Mouse (Mus musculus): ENCODE results near the gene Gstp2. TPM values are rescaled to one million over a fixed set of nuclear protein-coding genes. Genes with fewer than 3 reads are reported as not detected.

Gene Gstp2
- polyA plus RNA-seq, 1 experiment from 2014 or later = 6.4 TPM

GRCm38 (mm10) chr19:4000949-4001525 lies 44.8 kb downstream of the Gstp2 start:
- Histone ChIP-seq H3K4me3 (ENCODE audit: low read depth, low read length) (peak overlapping the region; percentile 80), H3K9ac (replicated peaks) (peak overlapping the region; percentile 83), H3K36me3 (replicated peaks; ENCODE audit: insufficient read depth, low read length) (0 out of 2 replicates have a peak, but pooled peaks cover 6% of the 10 kb centered on the region), H3K27me3 (ENCODE audit: insufficient read depth, low read length) (no peaks in the 10 kb centered on the region), H3K27ac (ENCODE audit: low read depth) (peak overlapping the region; percentile 97), H3K4me1 (ENCODE audit: insufficient read depth) (peaks cover 14% of the 10 kb centered on the region), H3K4me2 (ENCODE audit: low read depth, low read length) (peak overlapping the region; percentile 100), H3K9me3 (ENCODE audit: low read length) (no peaks in the 10 kb centered on the region)
- 25% methylated on average over 17 of the region's 17 CpGs for WGBS (ENCODE audit: insufficient replicate concordance)
- ATAC-seq (peak; percentile 3; the same call in 1 of the 2 replicates), DNase-seq (no peak)
- TF ChIP-seq CTCF (IDR thresholded peaks at IDR 0.05; ENCODE audit: low read depth) (no peak), EP300 (IDR thresholded peaks at IDR 0.05; ENCODE audit: low read depth) (no peak)

GRCm38 (mm10) chr19:4000119-4000900 lies 45.5 kb downstream of the Gstp2 start, which contains the start of the genes Nudt8 and Gm49405:
TSS of gene Nudt8 (plus strand) at chr19:4000580.
TSS of gene Gm49405 (plus strand) at chr19:4000626.
- Histone ChIP-seq H3K27me3 (ENCODE audit: insufficient read depth, low read length) (no peaks in the 10 kb centered on the region), H3K9ac (replicated peaks) (peak within 1 kb of the TSS; percentile 83), H3K36me3 (replicated peaks; ENCODE audit: insufficient read depth, low read length) (0 out of 2 replicates have a peak, but pooled peaks cover 4% of the 10 kb centered on the region), H3K9me3 (ENCODE audit: low read length) (no peaks in the 10 kb centered on the region), H3K4me1 (ENCODE audit: insufficient read depth) (peaks cover 14% of the 10 kb centered on the region), H3K27ac (ENCODE audit: low read depth) (peak within 1 kb of the TSS; percentile 97), H3K4me3 (ENCODE audit: low read depth, low read length) (peak within 1 kb of the TSS; percentile 80), H3K4me2 (ENCODE audit: low read depth, low read length) (peak within 1 kb of the TSS; percentile 100)
- TF ChIP-seq EP300 (IDR thresholded peaks at IDR 0.05; ENCODE audit: low read depth) = no peak
- peak; percentile 93 for TF ChIP-seq CTCF (IDR thresholded peaks at IDR 0.05; ENCODE audit: low read depth)
- WGBS (ENCODE audit: insufficient replicate concordance) = under 1% methylated on average over 64 of the region's 64 CpGs
- peak; percentile 92 for ATAC-seq
- peak; percentile 97 for DNase-seq

- ATAC-seq (no peak), DNase-seq (no peak)
- no peak overlapping the region for H3K4me3 ChIP-seq (ENCODE audit: low read depth, low read length)
- H3K9me3 ChIP-seq (ENCODE audit: low read length) = no peaks in the 10 kb centered on the region
- no peaks in the 10 kb centered on the region for H3K36me3 ChIP-seq (replicated peaks; ENCODE audit: insufficient read depth, low read length)
- no peak overlapping the region for H3K27ac ChIP-seq (ENCODE audit: low read depth)
- TF ChIP-seq EP300 (IDR thresholded peaks at IDR 0.05; ENCODE audit: low read depth) = no peak
- no peak for TF ChIP-seq CTCF (IDR thresholded peaks at IDR 0.05; ENCODE audit: low read depth)
- peaks cover 14% of the 10 kb centered on the region for H3K4me1 ChIP-seq (ENCODE audit: insufficient read depth)
- WGBS (ENCODE audit: insufficient replicate concordance) = 75% methylated on average over 9 of the region's 9 CpGs
- H3K4me2 ChIP-seq (ENCODE audit: low read depth, low read length) = peak overlapping the region; percentile 100
- no peak overlapping the region for H3K9ac ChIP-seq (replicated peaks)
- H3K27me3 ChIP-seq (ENCODE audit: insufficient read depth, low read length) = no peaks in the 10 kb centered on the region
These were observed 46.6 kb downstream of the Gstp2 start for GRCm38 (mm10) chr19:3999121-3999730.

GRCm38 (mm10) chr19:3998335-3998734 lies 47.5 kb downstream of the Gstp2 start:
- H3K4me2 ChIP-seq (ENCODE audit: low read depth, low read length) = no peak overlapping the region
- no peak overlapping the region for H3K27ac ChIP-seq (ENCODE audit: low read depth)
- no peaks in the 10 kb centered on the region for H3K27me3 ChIP-seq (ENCODE audit: insufficient read depth, low read length)
- TF ChIP-seq EP300 (IDR thresholded peaks at IDR 0.05; ENCODE audit: low read depth) = no peak
- TF ChIP-seq CTCF (IDR thresholded peaks at IDR 0.05; ENCODE audit: low read depth) = no peak
- no peaks in the 10 kb centered on the region for H3K36me3 ChIP-seq (replicated peaks; ENCODE audit: insufficient read depth, low read length)
- H3K4me1 ChIP-seq (ENCODE audit: insufficient read depth) = peaks cover 14% of the 10 kb centered on the region
- no peak overlapping the region for H3K4me3 ChIP-seq (ENCODE audit: low read depth, low read length)
- ATAC-seq (no peak), DNase-seq (no peak)
- 83% methylated on average over 8 of the region's 8 CpGs for WGBS (ENCODE audit: insufficient replicate concordance)
- H3K9ac ChIP-seq (replicated peaks) = no peak overlapping the region
- no peaks in the 10 kb centered on the region for H3K9me3 ChIP-seq (ENCODE audit: low read length)

- Histone ChIP-seq H3K9ac (replicated peaks) (no peak overlapping the region), H3K36me3 (replicated peaks; ENCODE audit: insufficient read depth, low read length) (no peaks in the 10 kb centered on the region), H3K4me1 (ENCODE audit: insufficient read depth) (peaks cover 14% of the 10 kb centered on the region), H3K9me3 (ENCODE audit: low read length) (no peaks in the 10 kb centered on the region), H3K4me2 (ENCODE audit: low read depth, low read length) (no peak overlapping the region), H3K27ac (ENCODE audit: low read depth) (no peak overlapping the region), H3K27me3 (ENCODE audit: insufficient read depth, low read length) (no peaks in the 10 kb centered on the region), H3K4me3 (ENCODE audit: low read depth, low read length) (no peak overlapping the region)
- ATAC-seq = no peak
- DNase-seq = no peak
- TF ChIP-seq EP300 (IDR thresholded peaks at IDR 0.05; ENCODE audit: low read depth) (no peak), CTCF (IDR thresholded peaks at IDR 0.05; ENCODE audit: low read depth) (no peak)
- WGBS (ENCODE audit: insufficient replicate concordance) = 59% methylated on average over 8 of the region's 8 CpGs
These were observed 48.6 kb downstream of the Gstp2 start for GRCm38 (mm10) chr19:3997231-3997630.

GRCm38 (mm10) chr19:3996747-3997146 lies 49.1 kb downstream of the Gstp2 start:
- Histone ChIP-seq H3K4me2 (ENCODE audit: low read depth, low read length) (no peak overlapping the region), H3K4me1 (ENCODE audit: insufficient read depth) (peaks cover 14% of the 10 kb centered on the region), H3K9ac (replicated peaks) (no peak overlapping the region), H3K27ac (ENCODE audit: low read depth) (no peak overlapping the region), H3K4me3 (ENCODE audit: low read depth, low read length) (no peak overlapping the region), H3K27me3 (ENCODE audit: insufficient read depth, low read length) (no peaks in the 10 kb centered on the region), H3K9me3 (ENCODE audit: low read length) (no peaks in the 10 kb centered on the region), H3K36me3 (replicated peaks; ENCODE audit: insufficient read depth, low read length) (no peaks in the 10 kb centered on the region)
- DNase-seq (no peak), ATAC-seq (no peak)
- 63% methylated on average over 8 of the region's 8 CpGs for WGBS (ENCODE audit: insufficient replicate concordance)
- TF ChIP-seq CTCF (IDR thresholded peaks at IDR 0.05; ENCODE audit: low read depth) (no peak), EP300 (IDR thresholded peaks at IDR 0.05; ENCODE audit: low read depth) (no peak)

All from liver, postnatal 0 days (tissue).